Mouse (Mus musculus) naive thymus-derived CD4-positive, alpha-beta T cell, adult 2 months (primary cell): Measurements from ENCODE around the gene Inpp5b.
"Not testable (repeated sequence)": the region's sequence is repeated elsewhere in the genome, so short reads cannot be mapped to it uniquely, and the experiment has no call there.

Source experiments
- DNase-seq: peaks from one replicate; pipeline ENCODE4 v3.0.0-alpha.2; 2011; ENCODE audit warnings: low read depth

Inpp5b gene

GRCm38 (mm10) chr4:124741376-124742343 is at the start of gene Inpp5b:
TSS of gene Inpp5b (plus strand) at chr4:124741850.
- DNase-seq, result peak; percentile 57

GRCm38 (mm10) chr4:124692416-124692861 is 49.2 kb upstream of the Inpp5b start:
- no peak for DNase-seq

GRCm38 (mm10) chr4:124693135-124693894 is 48.3 kb upstream of the Inpp5b start, which contains the start of gene Utp11:
TSS of gene Utp11 (minus strand) at chr4:124693600.
- peak; percentile 90 for DNase-seq

GRCm38 (mm10) chr4:124694572-124694971 is 47.1 kb upstream of the Inpp5b start:
- DNase-seq, result no peak

GRCm38 (mm10) chr4:124695786-124696516 is 45.7 kb upstream of the Inpp5b start:
- peak; percentile 57 for DNase-seq

GRCm38 (mm10) chr4:124699791-124700190 is 41.9 kb upstream of the Inpp5b start:
- DNase-seq, result peak; percentile 10

- peak; percentile 65 for DNase-seq
These were observed 41.2 kb upstream of the Inpp5b start, which contains the start of gene Fhl3 for GRCm38 (mm10) chr4:124700248-124700971. TSS of gene Fhl3 (plus strand) at chr4:124700701.

GRCm38 (mm10) chr4:124701052-124701845 is 40.4 kb upstream of the Inpp5b start:
- peak; percentile 47 for DNase-seq

- peak; percentile 8 for DNase-seq
These were observed 39.7 kb upstream of the Inpp5b start for GRCm38 (mm10) chr4:124701916-124702315.

GRCm38 (mm10) chr4:124703406-124703805 is 38.2 kb upstream of the Inpp5b start:
- DNase-seq, result no peak

- peak; percentile 83 for DNase-seq
These were observed 37.5 kb upstream of the Inpp5b start for GRCm38 (mm10) chr4:124703881-124704796.

- DNase-seq, result peak; percentile 33
These were observed 36.7 kb upstream of the Inpp5b start for GRCm38 (mm10) chr4:124704797-124705474.

- DNase-seq, result no peak
These were observed 35.9 kb upstream of the Inpp5b start for GRCm38 (mm10) chr4:124705661-124706269.

- DNase-seq, result not testable (repeated sequence)
These were observed 34.1 kb upstream of the Inpp5b start for GRCm38 (mm10) chr4:124707381-124708199.

GRCm38 (mm10) chr4:124708200-124708517 is 33.5 kb upstream of the Inpp5b start:
- not testable (repeated sequence) for DNase-seq

GRCm38 (mm10) chr4:124708518-124709477 is 32.9 kb upstream of the Inpp5b start:
- DNase-seq, result peak; percentile 71
